Mouse (Mus musculus): ENCODE measurements around the gene Fggy. TPM values are rescaled to one million over a fixed set of nuclear protein-coding genes. Genes with fewer than 3 reads are reported as not detected.

Gene Fggy
- total RNA-seq, 2 experiments from 2014 or later = 8.8 to 11.0 TPM

- Histone ChIP-seq H3K4me3 (no peak overlapping the region), H3K27ac (no peak overlapping the region)
- no peak for DNase-seq
- no peak for TF ChIP-seq CTCF (IDR thresholded peaks at IDR 0.05)
- intact Hi-C loops (cut with DNase I) = no loop called here
Observed at GRCm38 (mm10) chr4:95784146-95784895, 227.0 kb downstream of the Fggy start.

- H3K27ac ChIP-seq = peak overlapping the region; percentile 63; the same call in 1 of the 2 replicates
- intact Hi-C loops (cut with DNase I) = no loop called here
- no peak for TF ChIP-seq CTCF (IDR thresholded peaks at IDR 0.05)
- DNase-seq = no peak
- H3K4me3 ChIP-seq = no peak overlapping the region
Observed at GRCm38 (mm10) chr4:95787609-95788008, 230.3 kb downstream of the Fggy start.

GRCm38 (mm10) chr4:95788867-95789266 is 231.6 kb downstream of the Fggy start:
- intact Hi-C loops (cut with DNase I) = no loop called here
- H3K27ac ChIP-seq = peak overlapping the region; percentile 63; the same call in 1 of the 2 replicates
- TF ChIP-seq CTCF (IDR thresholded peaks at IDR 0.05) = no peak

GRCm38 (mm10) chr4:95791913-95792475 is 234.7 kb downstream of the Fggy start:
- no peak overlapping the region for H3K27ac ChIP-seq
- no peak overlapping the region for H3K4me3 ChIP-seq
- intact Hi-C loops (cut with DNase I) = no loop called here
- no peak for TF ChIP-seq CTCF (IDR thresholded peaks at IDR 0.05)
- no peak for DNase-seq

More at GRCm38 (mm10) chr4:95788867-95789266, 231.6 kb downstream of the Fggy start:
- no peak overlapping the region for H3K4me3 ChIP-seq
- no peak for DNase-seq

- no peak for TF ChIP-seq CTCF (IDR thresholded peaks at IDR 0.05)
- no peak for DNase-seq
- intact Hi-C loops (cut with DNase I) = no loop called here
- no peak overlapping the region for H3K4me3 ChIP-seq
- no peak overlapping the region for H3K27ac ChIP-seq
Observed at GRCm38 (mm10) chr4:95793647-95794328, 236.5 kb downstream of the Fggy start.

- Histone ChIP-seq H3K4me3 (no peak overlapping the region), H3K27ac (no peak overlapping the region)
- no peak for DNase-seq
- no peak for TF ChIP-seq CTCF (IDR thresholded peaks at IDR 0.05)
- intact Hi-C loops (cut with DNase I) = no loop called here
Observed at GRCm38 (mm10) chr4:95794651-95795050, 237.3 kb downstream of the Fggy start.

GRCm38 (mm10) chr4:95795283-95795682 is 238.0 kb downstream of the Fggy start:
- no peak for DNase-seq
- H3K4me3 ChIP-seq = no peak overlapping the region
- intact Hi-C loops (cut with DNase I) = no loop called here
- TF ChIP-seq CTCF (IDR thresholded peaks at IDR 0.05) = no peak
- no peak overlapping the region for H3K27ac ChIP-seq

- Histone ChIP-seq H3K27ac (no peak overlapping the region), H3K4me3 (no peak overlapping the region)
- DNase-seq = no peak
- intact Hi-C loops (cut with DNase I) = no loop called here
- TF ChIP-seq CTCF (IDR thresholded peaks at IDR 0.05) = no peak
Observed at GRCm38 (mm10) chr4:95819650-95820049, 262.3 kb downstream of the Fggy start.

GRCm38 (mm10) chr4:95821906-95822579 is 264.7 kb downstream of the Fggy start:
- intact Hi-C loops (cut with DNase I) = no loop called here
- Histone ChIP-seq H3K27ac (no peak overlapping the region), H3K4me3 (no peak overlapping the region)
- no peak for TF ChIP-seq CTCF (IDR thresholded peaks at IDR 0.05)
- peak; percentile 31 for DNase-seq

GRCm38 (mm10) chr4:95828164-95828563 is 270.9 kb downstream of the Fggy start:
- no peak for TF ChIP-seq CTCF (IDR thresholded peaks at IDR 0.05)
- intact Hi-C loops (cut with DNase I) = no loop called here
- Histone ChIP-seq H3K4me3 (no peak overlapping the region), H3K27ac (no peak overlapping the region)
- no peak for DNase-seq

GRCm38 (mm10) chr4:95830320-95830719 is 273.0 kb downstream of the Fggy start:
- Histone ChIP-seq H3K4me3 (no peak overlapping the region), H3K27ac (no peak overlapping the region)
- intact Hi-C loops (cut with DNase I) = no loop called here
- DNase-seq = no peak
- no peak for TF ChIP-seq CTCF (IDR thresholded peaks at IDR 0.05)

GRCm38 (mm10) chr4:95839860-95840259 is 282.6 kb downstream of the Fggy start:
- intact Hi-C loops (cut with DNase I) = no loop called here
- no peak for DNase-seq
- H3K27ac ChIP-seq = no peak overlapping the region

More at GRCm38 (mm10) chr4:95839860-95840259, 282.6 kb downstream of the Fggy start:
- no peak for TF ChIP-seq CTCF (IDR thresholded peaks at IDR 0.05)
- no peak overlapping the region for H3K4me3 ChIP-seq
